Mouse (Mus musculus): ENCODE data around the gene Tbx6. TPM values are rescaled to one million over a fixed set of nuclear protein-coding genes. Genes with fewer than 3 reads are reported as not detected.

The Tbx6 gene
- total RNA-seq, 2 experiments from 2014 or later = 0.34 to 0.70 TPM

DNA sequence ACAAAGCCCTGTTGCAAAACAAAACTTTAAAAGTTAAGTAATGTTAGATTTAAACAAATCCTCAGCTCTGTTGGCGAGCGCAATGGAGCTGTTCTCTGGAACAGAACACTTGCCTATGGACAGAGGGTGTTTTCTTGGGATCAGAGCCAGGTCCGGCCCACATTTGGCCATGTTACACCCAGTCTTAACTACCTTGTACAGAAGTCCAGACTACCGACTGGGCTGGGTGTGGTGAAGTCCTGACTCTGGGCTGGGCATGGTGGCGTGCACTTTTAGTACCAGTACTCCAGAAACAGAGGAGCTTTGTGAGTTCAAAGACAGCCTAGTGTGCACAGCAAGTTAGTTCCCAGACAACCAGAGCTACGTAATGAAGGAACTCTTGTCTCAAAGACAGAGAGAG, 25.7 kb downstream of the Tbx6 start:
- intact Hi-C loops (cut with DNase I) = no loop called here
- DNase-seq (ENCODE audit: low spot score) = no peak

DNA sequence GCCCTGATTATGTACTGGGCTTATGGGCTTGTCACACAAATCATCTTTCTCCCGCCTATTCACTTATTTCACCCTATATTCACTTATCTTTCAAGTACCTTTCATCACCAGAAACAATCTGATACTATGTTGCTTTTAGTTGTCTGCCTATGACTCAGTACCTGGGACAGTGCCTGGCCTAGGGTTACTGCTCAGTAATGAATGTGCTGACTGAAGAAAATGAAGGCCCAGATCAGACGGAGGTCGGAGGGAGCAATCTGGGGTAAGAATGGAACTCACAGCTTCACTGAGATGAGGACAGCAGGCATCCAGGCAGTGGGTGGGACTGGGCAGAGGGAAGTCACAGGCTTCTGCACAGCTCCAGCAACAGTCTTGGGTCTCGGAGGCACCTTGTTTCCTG, 26.1 kb downstream of the Tbx6 start:
- intact Hi-C loops (cut with DNase I) = no loop called here
- no peak for DNase-seq (ENCODE audit: low spot score)

DNA sequence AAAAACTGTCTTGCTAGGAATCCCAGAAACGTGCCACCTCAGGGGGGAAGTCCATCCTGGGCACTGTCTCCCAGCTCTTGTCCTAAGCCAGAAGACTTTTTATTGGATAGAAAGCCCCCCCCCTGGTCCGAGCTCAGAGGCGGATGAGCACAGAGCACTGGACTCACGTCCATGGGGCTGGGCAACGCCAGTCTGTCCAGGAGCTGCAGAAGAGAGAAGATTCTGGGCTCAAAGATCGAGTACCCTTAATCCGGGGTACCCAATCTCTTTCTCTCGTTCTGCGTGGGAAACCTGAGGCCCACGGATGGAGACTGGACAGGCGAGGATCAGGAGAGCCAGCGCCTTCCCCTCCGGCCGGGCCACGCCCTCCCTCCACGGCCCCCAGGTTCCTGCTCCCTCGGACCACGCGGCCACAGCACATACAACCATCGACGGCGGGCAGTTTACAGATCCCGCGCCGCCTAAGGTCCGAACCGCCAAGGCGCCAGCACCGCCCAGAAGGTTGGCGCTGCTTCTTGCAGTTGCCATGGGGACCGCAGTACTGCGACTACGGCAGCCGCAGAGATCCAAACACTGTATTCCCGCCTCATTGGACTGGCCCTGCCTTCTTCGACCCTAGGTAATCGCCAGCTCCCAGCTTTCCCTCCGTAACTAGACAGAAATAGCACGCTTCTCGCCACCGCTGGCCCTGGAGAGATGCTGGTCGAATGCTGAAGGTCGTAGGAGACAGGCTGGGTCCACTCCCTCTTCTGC, 27.6 kb downstream of the Tbx6 start:
- intact Hi-C loops (cut with DNase I) = no loop called here
- DNase-seq (ENCODE audit: low spot score) = peak; percentile 80

DNA sequence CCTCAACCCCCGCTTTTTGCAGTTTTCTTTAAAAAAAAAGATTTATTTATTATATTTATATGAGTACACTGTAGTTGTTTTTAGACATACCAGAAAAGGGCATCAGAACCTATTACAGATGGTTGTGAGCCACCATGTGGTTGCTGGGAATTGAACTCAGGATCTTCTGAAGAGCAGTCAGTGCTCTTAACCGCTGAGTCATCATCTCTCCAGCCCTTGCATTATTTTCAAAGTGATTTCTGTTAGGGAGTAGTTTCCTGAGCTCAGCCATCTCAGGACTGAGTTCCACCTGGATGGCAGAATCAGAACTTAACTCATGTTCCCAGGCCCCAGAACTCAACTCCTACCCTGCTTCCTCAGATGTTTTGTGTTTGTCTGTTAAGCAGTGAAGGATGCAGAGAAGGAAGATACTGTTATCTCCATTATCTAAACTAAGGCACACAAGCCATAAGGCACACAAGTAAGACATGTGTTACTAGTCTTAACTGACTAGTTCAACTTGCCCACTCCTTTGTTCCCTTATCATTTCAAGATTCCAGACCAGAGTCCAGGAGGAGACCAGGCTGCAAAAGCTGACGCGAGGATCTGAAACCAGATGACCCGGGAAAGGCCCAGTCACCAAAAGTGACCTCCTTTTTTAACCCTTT, 28.6 kb downstream of the Tbx6 start:
- intact Hi-C loops (cut with DNase I) = no loop called here
- no peak for DNase-seq (ENCODE audit: low spot score)

DNA sequence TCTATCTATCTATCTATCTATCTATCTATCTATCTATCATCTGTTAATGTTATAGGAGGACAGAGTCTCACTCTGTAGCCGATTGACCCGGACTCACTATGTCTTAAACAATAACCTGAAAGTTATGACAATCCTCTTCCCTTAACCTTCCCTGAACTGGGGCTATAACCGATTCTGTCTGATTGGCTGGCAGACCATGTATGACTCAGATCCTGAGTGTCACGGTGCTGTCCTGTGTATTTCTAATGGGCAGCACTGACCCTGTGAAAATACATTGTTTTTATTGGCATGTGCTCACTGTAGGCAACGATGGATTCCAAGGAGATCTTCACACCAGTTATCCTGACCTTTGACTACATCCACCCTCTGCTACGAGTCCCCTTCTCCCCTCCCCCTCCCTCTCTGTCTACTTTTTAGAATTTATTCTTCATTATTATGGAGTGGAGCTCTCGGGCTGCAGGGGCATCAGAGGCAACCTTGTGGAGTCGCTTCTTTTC, 34.5 kb downstream of the Tbx6 start:
- no peak for DNase-seq (ENCODE audit: low spot score)
- intact Hi-C loops (cut with DNase I) = no loop called here

DNA sequence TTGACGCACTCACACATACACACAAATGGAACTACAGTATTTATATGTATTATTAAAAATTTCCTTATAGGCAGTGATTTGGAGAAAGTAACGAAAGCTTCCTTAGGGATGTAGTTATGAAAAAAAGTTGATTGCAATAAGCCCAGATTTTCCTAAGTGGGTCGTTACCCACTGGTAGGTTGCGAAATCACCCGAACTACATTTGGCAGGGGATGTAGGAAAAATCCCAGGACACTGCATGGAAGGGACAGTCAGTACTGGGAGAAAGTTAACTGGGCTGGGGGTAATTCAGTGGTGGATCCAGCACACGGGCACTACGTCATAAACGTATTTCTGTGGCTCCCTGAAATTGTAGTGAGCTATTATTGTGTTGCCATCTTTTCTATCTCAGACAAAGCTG, 35.2 kb downstream of the Tbx6 start:
- DNase-seq (ENCODE audit: low spot score) = no peak
- intact Hi-C loops (cut with DNase I) = no loop called here

DNA sequence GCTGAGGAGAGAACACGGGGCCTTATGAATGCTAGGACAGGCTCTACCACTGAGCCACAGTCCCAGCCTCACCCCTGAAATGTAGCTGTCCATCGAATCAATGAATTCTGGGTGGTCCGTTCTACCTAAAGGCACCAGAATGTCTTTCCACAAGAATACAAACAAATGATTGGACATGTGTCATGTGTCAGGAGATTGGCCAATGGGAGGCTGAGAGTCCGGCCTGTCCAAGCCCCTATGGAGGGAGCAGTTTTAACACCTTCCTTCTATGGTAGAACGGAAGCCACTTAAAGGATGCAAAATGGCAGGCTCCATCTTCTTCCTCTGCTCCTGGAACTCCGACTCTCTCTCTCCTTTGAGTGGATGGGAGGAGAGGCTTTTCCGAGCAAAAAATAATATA, 36.3 kb downstream of the Tbx6 start:
- intact Hi-C loops (cut with DNase I) = no loop called here
- no peak for DNase-seq (ENCODE audit: low spot score)

DNA sequence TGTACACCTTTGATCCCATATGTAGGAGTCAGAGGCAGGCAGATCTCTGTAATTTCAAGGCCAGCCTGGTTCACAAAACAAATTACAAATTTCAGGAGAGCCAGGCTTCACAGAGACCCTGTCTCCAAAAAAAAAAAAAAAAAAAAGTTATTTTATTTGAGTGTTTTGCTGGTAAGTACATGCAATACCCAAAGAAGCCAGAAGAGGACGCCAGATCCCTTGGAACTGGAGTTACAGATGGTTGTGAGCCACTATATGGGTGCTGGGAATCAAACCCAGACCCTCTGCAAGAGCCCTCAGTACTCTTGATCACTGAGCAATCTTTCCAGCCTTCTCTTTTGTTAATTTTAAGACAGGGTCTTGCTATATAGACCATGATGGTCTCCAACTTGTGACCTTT, 37.5 kb downstream of the Tbx6 start:
- no peak for DNase-seq (ENCODE audit: low spot score)
- intact Hi-C loops (cut with DNase I) = no loop called here

DNA sequence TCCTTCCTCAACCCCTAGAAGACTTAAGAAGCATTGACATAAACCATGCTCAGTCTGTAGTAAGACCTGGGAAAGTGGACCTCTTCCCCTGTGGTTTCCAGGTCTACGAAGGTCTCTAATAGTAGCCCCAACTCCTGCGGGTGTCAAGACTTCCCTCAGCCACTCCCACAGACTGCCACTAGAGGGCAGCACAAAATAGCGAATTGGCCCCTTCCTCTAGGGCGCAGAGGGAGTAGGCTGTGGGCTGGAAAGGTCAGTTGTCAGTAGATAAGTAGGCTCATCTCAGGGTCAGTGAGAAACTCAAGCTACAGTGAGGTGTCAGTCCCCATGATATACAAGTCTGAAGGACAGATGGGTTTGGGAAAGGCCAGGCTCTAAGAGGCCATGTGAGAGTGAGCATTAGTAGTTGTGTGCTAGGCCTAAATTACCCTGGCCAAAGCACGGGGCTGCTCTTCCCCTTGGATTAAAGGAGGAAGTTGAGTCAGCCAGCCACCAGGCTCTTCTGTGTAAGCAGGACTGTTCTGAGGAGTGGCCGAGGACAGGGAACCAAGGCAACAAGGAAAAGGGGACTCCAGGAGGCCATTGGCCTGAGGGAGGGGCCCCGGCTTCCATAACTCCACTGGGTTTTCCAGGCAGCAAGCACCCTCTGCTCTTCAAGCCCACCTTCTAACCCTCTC, 40.7 kb downstream of the Tbx6 start:
- intact Hi-C loops (cut with DNase I) = loop anchor here (1.0 to 5.0 kb wide), 2 partner anchors 205 to 283 kb away; partner anchors contain the start of gene Maz
- peak; percentile 57 for DNase-seq (ENCODE audit: low spot score)

DNA sequence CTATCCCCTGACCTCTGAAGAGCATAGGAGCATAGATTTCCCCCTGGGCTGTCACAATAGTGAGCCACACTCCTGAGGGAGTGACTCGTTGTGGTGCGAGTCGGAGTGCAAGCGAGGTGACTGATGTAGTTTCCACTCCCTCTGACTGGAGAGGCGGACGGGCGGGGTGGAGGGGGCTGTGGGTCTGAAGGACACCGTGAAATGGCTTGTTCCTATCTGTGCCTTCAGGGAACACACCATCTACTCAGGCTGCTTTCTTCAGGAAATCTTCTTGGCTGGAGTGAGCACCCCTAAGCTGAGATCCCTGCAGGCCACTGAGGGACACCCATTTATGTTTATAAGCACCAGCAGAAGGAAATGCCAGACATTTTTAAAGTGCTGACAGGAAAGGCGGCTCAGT, 41.5 kb downstream of the Tbx6 start:
- no peak for DNase-seq (ENCODE audit: low spot score)
- intact Hi-C loops (cut with DNase I) = loop anchor here (1.0 to 5.0 kb wide), 2 partner anchors 205 to 283 kb away; partner anchors contain the start of gene Maz

DNA sequence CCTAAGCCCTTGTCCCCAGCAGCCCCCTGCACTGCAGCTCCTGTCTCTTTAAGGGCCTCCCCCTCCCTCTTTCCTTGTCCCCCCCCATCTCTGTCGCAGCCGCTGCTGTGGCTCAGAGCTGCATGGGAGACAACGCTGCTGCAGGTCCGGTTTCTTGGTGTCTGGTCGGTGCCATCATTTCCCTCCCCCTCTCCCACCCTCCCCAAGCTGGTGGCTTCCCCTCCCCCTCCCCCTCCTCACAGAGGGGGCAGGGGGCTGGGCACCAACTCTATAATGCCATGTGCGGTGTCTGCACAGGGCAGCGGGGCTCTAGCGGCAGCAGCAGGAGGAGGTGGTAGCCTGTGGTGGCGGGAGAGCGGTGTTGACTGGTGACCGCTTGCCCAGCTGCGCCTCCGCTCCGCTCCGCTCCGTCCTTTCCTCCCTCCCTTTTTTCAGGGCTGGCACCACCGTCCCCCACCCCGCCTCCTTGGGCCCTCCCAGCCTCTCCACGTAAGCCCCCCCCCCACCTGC, 42.0 kb downstream of the Tbx6 start:
- DNase-seq (ENCODE audit: low spot score) = no peak
- intact Hi-C loops (cut with DNase I) = loop anchor here (5.0 kb wide), 1 partner anchor 204 kb away; the partner anchor contains the start of gene Maz

DNA sequence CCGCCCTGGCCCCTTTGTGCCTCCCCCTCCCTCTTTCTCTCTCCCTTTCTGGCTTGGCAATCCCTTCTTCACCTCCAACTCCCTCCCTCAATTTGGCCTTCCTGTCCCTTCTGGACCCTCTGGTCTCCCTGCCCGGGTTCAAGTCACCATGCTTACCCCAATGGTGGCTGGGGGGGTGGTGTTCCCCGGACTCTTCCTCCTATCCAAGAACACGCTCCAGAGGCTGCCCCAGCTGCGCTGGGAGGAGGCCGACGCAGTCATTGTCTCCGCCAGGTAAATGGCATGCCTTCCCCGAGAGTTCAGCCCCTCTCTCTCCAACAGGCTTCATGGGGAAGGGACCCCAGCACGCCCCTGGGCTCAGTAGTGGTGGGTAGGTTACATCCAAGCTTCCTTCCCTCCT, 42.7 kb downstream of the Tbx6 start:
- no peak for DNase-seq (ENCODE audit: low spot score)
- intact Hi-C loops (cut with DNase I) = loop anchor here (5.0 kb wide), 1 partner anchor 203 kb away; the partner anchor contains the start of gene Maz

DNA sequence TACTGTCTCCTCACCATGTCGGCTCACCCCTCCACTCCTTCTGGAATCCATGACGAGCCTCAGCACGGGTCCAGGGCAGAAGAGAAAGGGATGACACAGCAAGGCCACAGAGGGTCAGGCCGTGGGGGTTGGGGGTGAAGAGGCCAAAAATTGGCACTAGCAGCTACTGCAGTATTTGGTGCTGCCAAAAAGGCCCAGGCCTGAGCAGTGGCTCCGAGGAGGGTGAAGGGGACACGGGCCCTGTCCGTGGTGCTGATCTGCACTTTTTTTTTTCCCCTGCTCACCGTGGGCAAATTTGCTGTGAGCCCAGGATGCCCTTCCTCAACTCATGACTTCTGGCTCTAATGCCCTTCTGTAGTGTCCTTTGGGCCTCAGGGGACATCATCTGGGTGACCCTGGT, 44.1 kb downstream of the Tbx6 start:
- DNase-seq (ENCODE audit: low spot score) = no peak
- intact Hi-C loops (cut with DNase I) = loop anchor here (5.0 kb wide), 1 partner anchor 122 kb away; the partner anchor contains the start of gene Asphd1

DNA sequence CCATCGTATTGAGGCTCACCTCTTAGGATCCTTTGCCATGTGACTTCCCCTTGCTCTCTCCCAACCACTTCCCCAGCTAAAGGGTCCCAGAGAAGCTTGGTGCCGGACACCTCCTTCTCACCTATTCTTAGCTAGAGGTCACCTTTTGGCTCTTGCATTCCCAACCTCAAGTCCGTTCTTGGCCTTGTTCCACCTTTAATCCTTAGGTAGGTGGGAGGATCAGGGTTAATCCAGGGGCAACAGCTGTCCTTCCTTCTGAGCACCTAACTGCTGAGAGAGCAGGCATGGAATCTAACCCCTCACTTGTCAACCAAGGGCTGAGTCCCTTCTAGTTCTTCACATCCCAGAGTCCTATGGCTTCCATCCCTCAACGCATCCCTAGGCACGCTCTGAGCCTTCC, 44.7 kb downstream of the Tbx6 start:
- no peak for DNase-seq (ENCODE audit: low spot score)

DNA sequence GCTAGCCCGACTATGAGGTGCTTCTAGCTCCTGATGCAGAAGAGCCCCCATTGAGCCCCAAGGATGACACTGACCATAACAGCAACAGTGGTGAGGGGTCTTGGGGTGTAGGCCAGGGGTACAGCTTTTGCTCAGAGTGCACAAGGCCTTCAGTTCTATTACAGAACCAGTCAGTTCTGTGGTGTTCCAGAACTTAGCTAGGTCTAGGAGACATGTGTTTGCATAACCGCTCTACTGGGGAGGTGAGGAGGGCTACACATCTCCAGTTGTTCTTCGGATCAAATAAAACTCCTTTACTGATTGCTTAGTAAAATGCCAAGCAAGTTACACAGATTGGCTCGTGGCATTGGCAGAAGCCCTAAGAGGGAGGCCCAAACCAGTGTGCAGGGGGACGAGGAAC, 50.3 kb downstream of the Tbx6 start, which contains the start of gene 4930451I11Rik:
Gene 4930451I11Rik (minus strand): TSS at position 101 of the 400 bp plus-strand sequence.
- no peak for DNase-seq (ENCODE audit: low spot score)
- intact Hi-C loops (cut with DNase I) = loop anchor here (5.0 kb wide), 2 partner anchors 56 to 131 kb away; no protein-coding TSS in a partner anchor

More for the DNA sequence above, 44.7 kb downstream of the Tbx6 start:
- intact Hi-C loops (cut with DNase I) = loop anchor here (5.0 kb wide), 1 partner anchor 121 kb away; the partner anchor contains the start of gene Asphd1

DNA sequence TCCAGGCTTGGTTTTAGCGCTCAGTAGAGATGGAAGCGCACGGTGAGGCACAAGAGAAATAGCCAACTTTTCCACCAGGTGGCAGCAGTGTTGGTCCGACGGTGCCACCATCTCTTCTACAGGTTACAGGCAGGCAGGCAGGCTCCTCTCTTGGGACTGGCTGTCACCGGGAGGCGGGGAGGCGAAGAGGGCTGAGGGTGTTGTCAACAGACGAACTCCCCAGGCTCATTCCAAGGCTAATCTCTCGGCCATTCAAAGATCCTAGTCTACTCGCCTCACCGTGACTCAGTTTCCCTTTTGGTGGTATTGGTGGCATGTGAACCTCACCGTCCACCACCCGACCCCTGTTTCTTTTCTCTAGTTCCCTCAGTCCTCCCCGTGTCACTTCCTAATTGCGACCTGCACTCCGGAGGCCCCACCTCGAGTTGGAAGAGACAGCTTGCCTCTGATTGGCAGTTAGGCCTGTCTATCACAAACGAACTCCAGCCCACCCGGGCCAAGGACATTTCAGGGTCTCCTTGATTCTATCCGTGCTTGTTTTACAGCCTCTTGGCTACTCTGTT, 50.8 kb downstream of the Tbx6 start:
- DNase-seq (ENCODE audit: low spot score) = peak; percentile 33
- intact Hi-C loops (cut with DNase I) = loop anchor here (1.0 to 5.0 kb wide), 4 partner anchors 55 to 278 kb away; no protein-coding TSS in a partner anchor

DNA sequence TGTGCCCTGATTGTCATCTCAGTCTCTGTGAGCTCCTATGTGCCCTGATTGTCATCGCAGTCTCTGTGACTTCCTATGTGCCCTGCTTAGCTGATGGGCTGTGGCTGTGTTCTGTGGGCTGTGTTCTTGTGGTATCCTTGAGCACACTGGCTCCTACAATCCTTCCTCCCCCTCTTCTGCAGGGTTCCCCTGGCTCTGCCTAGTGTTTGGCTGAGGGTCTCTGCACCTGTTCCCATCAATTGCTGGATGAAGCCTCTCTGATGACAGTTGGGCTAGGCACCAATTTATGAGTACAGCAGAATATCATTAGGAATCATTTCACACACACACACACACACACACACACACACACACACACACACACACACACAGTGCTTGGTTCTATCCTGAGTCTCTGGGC, 52.0 kb downstream of the Tbx6 start:
- DNase-seq (ENCODE audit: low spot score) = no peak
- intact Hi-C loops (cut with DNase I) = loop anchor here (5.0 kb wide), 2 partner anchors 54 to 129 kb away; no protein-coding TSS in a partner anchor
